Mouse (Mus musculus) yolk sac, embryonic 10.5 days (tissue): ENCODE results near the gene Rtcb.

Experiments
- DNase-seq: peaks from one replicate; pipeline ENCODE4 v3.0.0-alpha.2; 2017; ENCODE audit warnings: low spot score

Rtcb gene

GRCm38 (mm10) chr10:85957464-85957950 is at the start of gene Rtcb:
TSS of gene Rtcb (minus strand) at chr10:85957823.
- peak; percentile 93 for DNase-seq

GRCm38 (mm10) chr10:86006455-86006854 is 48.8 kb upstream of the Rtcb start:
- no peak for DNase-seq

- DNase-seq = no peak
Observed at GRCm38 (mm10) chr10:86000447-86000846, 42.8 kb upstream of the Rtcb start.

GRCm38 (mm10) chr10:85994543-85995104 is 37.0 kb upstream of the Rtcb start:
- DNase-seq = no peak

- no peak for DNase-seq
Observed at GRCm38 (mm10) chr10:85993836-85994235, 36.2 kb upstream of the Rtcb start.

GRCm38 (mm10) chr10:85992412-85992811 is 34.8 kb upstream of the Rtcb start:
- DNase-seq = no peak

GRCm38 (mm10) chr10:85989412-85990115 is 31.9 kb upstream of the Rtcb start:
- DNase-seq = no peak

GRCm38 (mm10) chr10:85972915-85973314 is 15.3 kb upstream of the Rtcb start:
- DNase-seq = no peak

- DNase-seq = no peak
Observed at GRCm38 (mm10) chr10:85971826-85972225, 14.2 kb upstream of the Rtcb start.

- no peak for DNase-seq
Observed at GRCm38 (mm10) chr10:85969894-85970620, 12.4 kb upstream of the Rtcb start.

GRCm38 (mm10) chr10:85968731-85969130 is 11.1 kb upstream of the Rtcb start:
- DNase-seq = no peak

GRCm38 (mm10) chr10:85968157-85968634 is 10.6 kb upstream of the Rtcb start:
- peak; percentile 67 for DNase-seq

GRCm38 (mm10) chr10:85967411-85968156 is 10.0 kb upstream of the Rtcb start:
- DNase-seq = no peak

- DNase-seq = no peak
Observed at GRCm38 (mm10) chr10:85966476-85966875, 8.9 kb upstream of the Rtcb start.

GRCm38 (mm10) chr10:85964316-85964715 is 6.7 kb upstream of the Rtcb start:
- no peak for DNase-seq

- DNase-seq = no peak
Observed at GRCm38 (mm10) chr10:85962897-85963296, 5.3 kb upstream of the Rtcb start.

GRCm38 (mm10) chr10:85956871-85957419 is 678 bp downstream of the Rtcb start:
- no peak for DNase-seq

- DNase-seq = no peak
Observed at GRCm38 (mm10) chr10:85954429-85954828, 3.2 kb downstream of the Rtcb start.

GRCm38 (mm10) chr10:85953401-85953800 is 4.2 kb downstream of the Rtcb start:
- DNase-seq = no peak

- DNase-seq = no peak
Observed at GRCm38 (mm10) chr10:85951765-85952443, 5.7 kb downstream of the Rtcb start.

GRCm38 (mm10) chr10:85948483-85949196 is 9.0 kb downstream of the Rtcb start:
- DNase-seq = no peak
